Mouse (Mus musculus): Measurements from ENCODE around the gene Phykpl.

Phykpl gene

GRCm38 (mm10) chr11:51640748-51641147 is 56.2 kb downstream of the Phykpl start:
- CTCF ChIA-PET = interaction anchor here (0.5 to 0.7 kb wide), 3 partner anchors 11 to 51 kb away, joined by 3 to 6 read pairs (median 3); partner anchors contain the start of gene 0610009B22Rik

GRCm38 (mm10) chr11:51643202-51643601 is 58.6 kb downstream of the Phykpl start:
- CTCF ChIA-PET = interaction anchor here (0.5 kb wide), 1 partner anchor 7 kb away, joined by 3 read pairs; the partner anchor contains the start of gene Rmnd5b

- CTCF ChIA-PET = interaction anchor here (0.5 to 1.4 kb wide), 2 partner anchors 8 to 10 kb away, joined by 3 read pairs; partner anchors contain the start of gene Rmnd5b
Measured at GRCm38 (mm10) chr11:51643761-51644160, 59.2 kb downstream of the Phykpl start.

- CTCF ChIA-PET = interaction anchor here (1.4 kb wide), 1 partner anchor 10 kb away, joined by 3 read pairs; no protein-coding TSS in a partner anchor
Measured at GRCm38 (mm10) chr11:51644217-51644616, 59.7 kb downstream of the Phykpl start.

GRCm38 (mm10) chr11:51645293-51645692 is 60.7 kb downstream of the Phykpl start:
- CTCF ChIA-PET = interaction anchor here (0.6 to 1.4 kb wide), 2 partner anchors 11 to 198 kb away, joined by 3 read pairs; no protein-coding TSS in a partner anchor

- CTCF ChIA-PET = no interaction called here
Measured at GRCm38 (mm10) chr11:51646245-51646644, 61.7 kb downstream of the Phykpl start.

GRCm38 (mm10) chr11:51646751-51647667 is 62.5 kb downstream of the Phykpl start:
- CTCF ChIA-PET = interaction anchor here (0.6 kb wide), 1 partner anchor 1960 kb away, joined by 3 read pairs; no protein-coding TSS in a partner anchor

- CTCF ChIA-PET = interaction anchor here (1.9 kb wide), 1 partner anchor 13 kb away, joined by 6 read pairs; the partner anchor contains the start of gene Rmnd5b
Measured at GRCm38 (mm10) chr11:51648566-51648965, 64.0 kb downstream of the Phykpl start.

GRCm38 (mm10) chr11:51649111-51649888 is 64.7 kb downstream of the Phykpl start:
- CTCF ChIA-PET = interaction anchor here (0.8 to 1.9 kb wide), 2 partner anchors 13 to 33 kb away, joined by 5 to 6 read pairs; partner anchors contain the start of gene Rmnd5b

GRCm38 (mm10) chr11:51649889-51650199 is 65.3 kb downstream of the Phykpl start:
- CTCF ChIA-PET = interaction anchor here (0.8 to 1.9 kb wide), 2 partner anchors 14 to 33 kb away, joined by 5 to 6 read pairs; partner anchors contain the start of gene Rmnd5b

GRCm38 (mm10) chr11:51650261-51650660 is 65.7 kb downstream of the Phykpl start:
- CTCF ChIA-PET = interaction anchor here (1.9 kb wide), 1 partner anchor 14 kb away, joined by 6 read pairs; the partner anchor contains the start of gene Rmnd5b

GRCm38 (mm10) chr11:51650691-51651515 is 66.3 kb downstream of the Phykpl start, which contains the start of the genes N4bp3 and D930048N14Rik:
N4bp3 (minus strand) TSS chr11:51650842.
D930048N14Rik (plus strand) TSS chr11:51650954.
- CTCF ChIA-PET = no interaction called here

- CTCF ChIA-PET = interaction anchor here (0.7 kb wide), 1 partner anchor 37 kb away, joined by 4 read pairs; no protein-coding TSS in a partner anchor
Measured at GRCm38 (mm10) chr11:51652889-51653418, 68.4 kb downstream of the Phykpl start.

- CTCF ChIA-PET = interaction anchor here (0.7 kb wide), 1 partner anchor 37 kb away, joined by 4 read pairs; no protein-coding TSS in a partner anchor
Measured at GRCm38 (mm10) chr11:51653736-51654135, 69.2 kb downstream of the Phykpl start.

Data from spleen, embryonic (tissue).